Mouse (Mus musculus) forebrain, postnatal 0 days (tissue): ENCODE results near the gene Ttc24. TPM values are rescaled to one million over a fixed set of nuclear protein-coding genes. Genes with fewer than 3 reads are reported as not detected.

ENCODE experiments used
- ATAC-seq: fragments of 200-750 bp; cut with Nextera tagmentation; 2 replicates; pipeline ENCODE4 v1.8.0; 2017; ENCODE audit warnings: mild to moderate bottlenecking, moderate library complexity
- DNase-seq: peaks from one replicate; pipeline ENCODE4 v3.0.0-alpha.2; 2015
- H3K27ac ChIP-seq: fragments of 300-500 bp; sonication (generic); 2 replicates; pipeline ENCODE4 v1.5.1; 2014; ENCODE audit warnings: low read depth, mild to moderate bottlenecking, antibody characterized with exemption, low read length, moderate library complexity, mixed read lengths
- H3K27me3 ChIP-seq: fragments of 300-500 bp; sonication (generic); 2 replicates; pipeline ENCODE4 v1.6.1; 2014; ENCODE audit warnings: mild to moderate bottlenecking, low read length, mixed read lengths; ENCODE audit not compliant: insufficient read depth
- H3K36me3 ChIP-seq: fragments of 300-500 bp; sonication (generic); 2 replicates; pipeline ENCODE4 v1.6.1; 2014; ENCODE audit warnings: mild to moderate bottlenecking, moderate library complexity; ENCODE audit not compliant: insufficient read depth
- H3K4me1 ChIP-seq: fragments of 300-500 bp; sonication (generic); 2 replicates; pipeline ENCODE4 v1.6.1; 2014; ENCODE audit warnings: antibody characterized with exemption; ENCODE audit not compliant: insufficient read depth
- H3K4me2 ChIP-seq: fragments of 300-500 bp; sonication (generic); 2 replicates; pipeline ENCODE4 v1.6.1; 2014; ENCODE audit warnings: low read depth, mild to moderate bottlenecking, moderate library complexity
- H3K4me3 ChIP-seq: fragments of 300-500 bp; sonication (generic); 2 replicates; pipeline ENCODE4 v1.5.1; 2014; ENCODE audit warnings: low read depth, low read length, mixed read lengths
- H3K9ac ChIP-seq: fragments of 300-500 bp; sonication (generic); 2 replicates; pipeline ENCODE4 v1.6.1; 2014; ENCODE audit warnings: mild to moderate bottlenecking
- H3K9me3 ChIP-seq: fragments of 300-500 bp; sonication (generic); 2 replicates; pipeline ENCODE4 v1.6.1; 2016; ENCODE audit warnings: low read length
- CTCF ChIP-seq: sonication (generic); IDR thresholded peaks from 2 replicates; pipeline ENCODE4 v1.5.1; 2016; ENCODE audit warnings: antibody characterized with exemption, control low read depth, low read depth
- WGBS: fragments of 180-500 bp; shearing (Covaris S2); extraction: QIAGEN DNeasy Blood & Tissue Kit; methylation state at CpG from one replicate; pipeline ENCODE4 v1.1.7; 2014; 5-methylcytosine and 5-hydroxymethylcytosine counted together
- polyA plus RNA-seq: library from polyadenylated mRNA; unstranded; fragments of >200 nt; fragmentation: Nextera tagmentation; extraction: Ambion mirVana; gene quantifications from 2 replicates; pipeline ENCODE4 v1.2.1, GENCODE M21; 2015
- total RNA-seq: library from RNA; depleted of rRNA; stranded (reverse); fragments of >200 nt; gene quantifications from 2 replicates; pipeline ENCODE4 v1.2.3, GENCODE M21; 2014; rRNA removed

The Ttc24 gene
- total and polyA plus RNA-seq, 2 experiments from 2014 or later: 0.05 TPM; not detected in 1

- Histone ChIP-seq H3K27ac (no peak overlapping the region), H3K36me3 (no peaks in the 10 kb centered on the region), H3K9me3 (no peaks in the 10 kb centered on the region), H3K4me2 (no peak overlapping the region), H3K9ac (no peak overlapping the region), H3K4me1 (no peaks in the 10 kb centered on the region), H3K4me3 (no peak overlapping the region), H3K27me3 (no peaks in the 10 kb centered on the region)
- 22% methylated on average over 19 of the region's 19 CpGs for WGBS
- no peak for TF ChIP-seq CTCF
- no peak for DNase-seq
- ATAC-seq: no peak
These were observed 47.3 kb downstream of the Ttc24 start for GRCm38 (mm10) chr3:88030608-88031395.

DNA sequence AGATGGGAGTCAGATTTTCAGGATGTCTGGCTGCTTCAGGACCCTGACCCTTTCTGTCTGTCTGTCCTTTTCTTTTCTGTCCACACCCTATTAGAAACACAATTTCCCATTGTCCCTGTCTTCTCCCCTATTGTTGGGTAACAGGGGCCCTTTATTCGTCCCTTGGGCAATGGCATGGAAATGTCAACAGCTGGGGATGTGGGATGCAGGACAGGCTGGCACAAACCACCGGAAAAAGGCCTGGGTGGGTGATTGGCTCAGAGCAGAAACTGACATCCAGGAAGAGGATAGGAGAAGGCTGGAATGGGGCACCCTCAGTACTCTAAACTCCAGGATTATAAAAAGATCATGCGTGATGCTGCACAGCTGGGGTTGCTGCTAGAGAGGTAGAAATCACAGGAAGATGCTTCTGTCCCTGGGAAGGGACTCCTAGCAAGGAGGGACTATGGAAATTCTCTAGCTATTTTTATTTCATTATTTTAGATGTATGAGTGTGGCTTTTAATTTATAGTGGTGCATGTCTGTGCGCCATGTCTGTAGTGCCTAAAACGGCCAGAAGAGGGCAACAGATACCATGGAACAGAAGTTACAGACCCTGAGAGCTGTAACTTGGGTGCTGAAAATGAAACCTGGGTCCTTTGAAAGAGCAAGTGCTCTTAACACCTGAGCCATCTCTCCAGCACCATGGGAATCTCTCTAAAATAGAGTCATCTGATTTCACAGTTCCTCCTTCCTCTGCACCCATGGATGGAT lies 50.5 kb downstream of the Ttc24 start, which contains the start of gene Hapln2:
TSS of gene Hapln2 (minus strand) at position 150 of the 753 bp plus-strand sequence.
- TF ChIP-seq CTCF: peak; percentile 45

DNA sequence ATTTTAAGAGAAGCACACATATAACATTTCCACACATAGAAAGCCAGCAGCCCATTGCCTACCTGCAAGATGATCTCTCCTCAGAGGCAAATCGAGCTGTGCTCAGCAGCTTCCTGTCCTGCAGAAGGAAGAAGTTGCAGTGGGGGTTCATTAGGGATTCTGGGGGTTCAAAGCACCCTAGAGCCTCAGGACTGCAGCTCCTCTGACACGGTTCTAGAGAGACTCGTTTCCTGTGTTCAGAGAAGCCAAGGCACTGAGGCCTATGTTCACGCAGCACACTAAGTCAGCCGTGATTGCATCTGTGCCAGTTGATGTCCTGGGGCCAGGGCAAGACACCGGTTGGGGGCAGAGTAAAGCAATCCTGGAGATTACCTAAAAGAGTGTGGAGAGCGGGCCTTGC lies 51.3 kb downstream of the Ttc24 start:
- Histone ChIP-seq H3K27me3 (peaks cover 36% of the 10 kb centered on the region), H3K27ac (no peak overlapping the region), H3K36me3 (no peaks in the 10 kb centered on the region), H3K4me3 (no peak overlapping the region), H3K9me3 (no peaks in the 10 kb centered on the region), H3K4me2 (no peak overlapping the region), H3K9ac (no peak overlapping the region), H3K4me1 (peaks cover 4% of the 10 kb centered on the region; the same call in 1 of the 2 replicates)
- 57% methylated on average over 7 of the region's 7 CpGs for WGBS
- TF ChIP-seq CTCF: no peak
- DNase-seq (no peak), ATAC-seq (no peak)

More for the DNA sequence above, 50.5 kb downstream of the Ttc24 start, which contains the start of gene Hapln2:
- Histone ChIP-seq H3K4me2 (no peak within 1 kb of the TSS), H3K36me3 (no peaks in the 10 kb centered on the region), H3K27me3 (peaks cover 30% of the 10 kb centered on the region), H3K4me1 (peaks cover 4% of the 10 kb centered on the region; the same call in 1 of the 2 replicates), H3K9me3 (no peaks in the 10 kb centered on the region), H3K4me3 (no peak within 1 kb of the TSS), H3K9ac (no peak within 1 kb of the TSS), H3K27ac (no peak within 1 kb of the TSS)
- DNase-seq (no peak), ATAC-seq (no peak)
- WGBS: 43% methylated on average over 5 of the region's 5 CpGs

DNA sequence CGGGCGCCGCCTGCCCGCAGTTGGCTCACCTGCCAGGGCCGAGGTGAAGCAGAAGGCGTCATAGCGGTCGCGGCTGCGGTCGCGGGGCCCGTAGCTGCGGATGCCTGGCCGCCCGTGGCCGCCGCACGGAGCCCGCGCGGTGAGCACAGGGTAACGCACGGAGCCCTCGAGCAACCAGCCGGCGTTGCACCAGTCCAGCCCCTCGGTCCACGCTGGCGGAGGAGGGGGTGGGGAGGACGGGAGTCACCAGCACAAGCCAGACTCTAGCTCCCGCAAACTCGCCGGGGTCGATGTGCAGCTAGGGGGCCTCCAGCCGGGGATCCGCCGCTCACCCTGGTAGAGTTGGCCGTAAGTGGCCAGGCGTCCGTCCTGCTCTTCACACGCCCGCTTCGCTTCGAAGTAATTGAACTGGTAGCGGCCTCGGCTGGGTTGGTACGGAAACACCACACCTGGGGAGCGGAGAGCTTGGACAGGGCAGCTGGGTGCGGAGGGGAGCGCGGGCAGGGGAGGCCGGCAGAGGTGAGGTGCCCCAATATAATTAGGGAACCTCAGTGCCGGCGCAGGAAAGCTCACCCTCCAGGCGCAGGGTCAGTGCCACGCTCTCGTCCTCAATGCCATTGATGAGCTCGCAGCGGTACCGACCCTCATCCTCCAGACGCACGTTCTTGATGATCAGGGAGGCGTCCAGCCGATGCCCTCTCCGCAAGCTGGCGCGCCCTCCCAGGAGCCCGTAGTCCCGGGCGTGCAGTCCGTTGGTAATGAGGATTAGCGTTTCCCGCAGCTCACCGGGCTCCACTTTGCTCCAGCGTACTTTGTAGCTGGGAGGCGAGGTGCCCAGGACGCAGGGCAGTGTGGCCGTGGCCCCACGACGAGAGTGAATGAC lies 54.7 kb downstream of the Ttc24 start:
- WGBS: under 1% methylated on average over 81 of the region's 81 CpGs
- H3K27ac ChIP-seq: no peak overlapping the region
- H3K27me3 ChIP-seq: peaks cover 57% of the 10 kb centered on the region

DNA sequence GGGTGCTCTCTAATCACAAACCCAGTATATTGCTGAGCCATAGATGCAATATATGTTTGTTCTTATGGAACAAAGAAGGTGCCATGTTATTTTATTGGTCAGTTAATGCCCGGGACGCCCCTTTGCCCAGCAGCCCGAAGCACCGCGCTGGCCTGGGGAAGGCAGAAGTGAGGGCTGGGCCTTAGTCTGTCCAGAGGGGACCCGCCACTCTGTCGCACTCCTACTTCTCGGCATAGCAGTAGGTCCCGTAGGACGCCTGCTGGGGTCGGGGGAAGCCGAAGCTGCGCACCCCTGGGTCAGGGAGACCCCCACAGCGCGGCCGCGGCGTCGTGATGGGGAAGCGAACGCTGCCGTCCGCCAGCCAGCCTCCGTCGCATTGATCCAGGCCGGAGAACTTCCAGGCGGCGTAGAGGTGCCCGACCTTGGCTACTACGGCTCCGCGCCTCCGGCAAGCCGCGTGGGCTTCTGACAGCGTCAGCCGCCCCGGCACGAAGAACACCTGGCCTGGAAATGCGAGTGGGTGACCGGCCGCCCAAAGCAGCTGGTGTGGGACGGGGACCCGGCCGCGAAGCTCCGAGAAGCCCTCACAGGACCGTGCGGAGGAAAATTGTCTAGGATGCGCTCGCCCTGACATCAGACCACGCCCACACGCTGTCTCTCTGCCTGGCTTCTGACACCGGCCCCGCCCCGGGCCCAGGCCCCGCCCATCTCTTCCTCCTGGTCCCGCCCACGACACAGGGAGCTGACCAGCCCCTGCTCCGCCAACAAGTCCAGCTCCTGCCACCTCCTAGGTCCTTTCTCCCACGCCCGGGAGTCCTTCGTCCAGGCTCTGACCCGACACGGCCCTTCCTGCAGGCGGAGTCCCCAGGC lies 55.5 kb downstream of the Ttc24 start:
- DNase-seq (peak; percentile 65), ATAC-seq (peak; percentile 82)
- peak overlapping the region; percentile 48 for H3K9ac ChIP-seq
- TF ChIP-seq CTCF: no peak
- no peaks in the 10 kb centered on the region for H3K36me3 ChIP-seq
- WGBS: 3% methylated on average over 66 of the region's 66 CpGs
- peak overlapping the region; percentile 94 for H3K4me2 ChIP-seq
- no peaks in the 10 kb centered on the region for H3K9me3 ChIP-seq
- H3K27me3 ChIP-seq: peaks cover 57% of the 10 kb centered on the region
- peak overlapping the region; percentile 56 for H3K4me3 ChIP-seq
- peaks cover 4% of the 10 kb centered on the region; the same call in 1 of the 2 replicates for H3K4me1 ChIP-seq
- H3K27ac ChIP-seq: no peak overlapping the region

More for the DNA sequence above, 54.7 kb downstream of the Ttc24 start:
- peak overlapping the region; percentile 56 for H3K4me3 ChIP-seq
- peak overlapping the region; percentile 94 for H3K4me2 ChIP-seq
- H3K9me3 ChIP-seq: no peaks in the 10 kb centered on the region
- DNase-seq (peak; percentile 14), ATAC-seq (peak; percentile 83)
- TF ChIP-seq CTCF: peak; percentile 24
- H3K4me1 ChIP-seq: peaks cover 4% of the 10 kb centered on the region; the same call in 1 of the 2 replicates
- H3K9ac ChIP-seq: peak overlapping the region; percentile 48
- H3K36me3 ChIP-seq: no peaks in the 10 kb centered on the region

Other genes starting within 250 kb of the Ttc24 start
- not detected in 2 replicates for gene Sh2d2a, start 231.5 kb downstream of the Ttc24 start, total RNA-seq
- not detected in 2 replicates for gene Sh2d2a, start 231.5 kb downstream of the Ttc24 start, polyA plus RNA-seq
- 74.2 and 77.1 TPM in 2 replicates for gene Prcc, start 192.7 kb downstream of the Ttc24 start, total RNA-seq
- 20.6 and 23.0 TPM in 2 replicates for gene Prcc, start 192.7 kb downstream of the Ttc24 start, polyA plus RNA-seq
- 116 and 121 TPM in 2 replicates for gene Hdgf, start 172.0 kb downstream of the Ttc24 start, total RNA-seq
- 147 and 160 TPM in 2 replicates for gene Hdgf, start 172.0 kb downstream of the Ttc24 start, polyA plus RNA-seq
- 47.0 and 68.4 TPM in 2 replicates for gene Mrpl24, start 158.8 kb downstream of the Ttc24 start, total RNA-seq
- gene Mrpl24, start 158.8 kb downstream of the Ttc24 start, polyA plus RNA-seq: 43.4 and 45.7 TPM in 2 replicates
- gene Isg20l2, start 148.0 kb downstream of the Ttc24 start, total RNA-seq: 29.1 and 31.9 TPM in 2 replicates
- 16.1 and 19.3 TPM in 2 replicates for gene Isg20l2, start 148.0 kb downstream of the Ttc24 start, polyA plus RNA-seq
- gene Rrnad1, start 147.6 kb downstream of the Ttc24 start, total RNA-seq: 19.3 and 31.8 TPM in 2 replicates
- 10.9 and 15.6 TPM in 2 replicates for gene Rrnad1, start 147.6 kb downstream of the Ttc24 start, polyA plus RNA-seq
- gene Crabp2, start 129.6 kb downstream of the Ttc24 start, total RNA-seq: 16.8 and 17.4 TPM in 2 replicates
- gene Crabp2, start 129.6 kb downstream of the Ttc24 start, polyA plus RNA-seq: 24.7 and 28.1 TPM in 2 replicates
- gene Nes, start 107.2 kb downstream of the Ttc24 start, total RNA-seq: 32.4 and 39.2 TPM in 2 replicates
- gene Nes, start 107.2 kb downstream of the Ttc24 start, polyA plus RNA-seq: 14.5 and 17.9 TPM in 2 replicates
- gene Bcan, start 78.1 kb downstream of the Ttc24 start, total RNA-seq: 140 and 146 TPM in 2 replicates
- gene Bcan, start 78.1 kb downstream of the Ttc24 start, polyA plus RNA-seq: 99.1 and 133 TPM in 2 replicates
- 0.38 and 0.92 TPM in 2 replicates for gene Hapln2, start 50.7 kb downstream of the Ttc24 start, total RNA-seq
- gene Hapln2, start 50.7 kb downstream of the Ttc24 start, polyA plus RNA-seq: 0.31 and 0.69 TPM in 2 replicates
- 9.8 and 10.6 TPM in 2 replicates for gene Gpatch4, start 35.2 kb downstream of the Ttc24 start, total RNA-seq
- gene Gpatch4, start 35.2 kb downstream of the Ttc24 start, polyA plus RNA-seq: 34.6 and 35.5 TPM in 2 replicates
- 78.9 and 81.6 TPM in 2 replicates for gene Naxe, start 19.8 kb downstream of the Ttc24 start, total RNA-seq
- gene Naxe, start 19.8 kb downstream of the Ttc24 start, polyA plus RNA-seq: 161 and 170 TPM in 2 replicates
- 3.1 and 6.8 TPM in 2 replicates for gene Iqgap3, start 3.7 kb upstream of the Ttc24 start, total RNA-seq
- gene Iqgap3, start 3.7 kb upstream of the Ttc24 start, polyA plus RNA-seq: 1.6 and 2.0 TPM in 2 replicates
- gene Mef2d, start 64.1 kb upstream of the Ttc24 start, total RNA-seq: 45.0 and 53.0 TPM in 2 replicates
- gene Mef2d, start 64.1 kb upstream of the Ttc24 start, polyA plus RNA-seq: 30.9 and 34.0 TPM in 2 replicates
- gene Rhbg, start 176.4 kb upstream of the Ttc24 start, total RNA-seq: 0.19 TPM in 1 of 2 replicates, not detected in the other
- gene Rhbg, start 176.4 kb upstream of the Ttc24 start, polyA plus RNA-seq: 0.21 and 0.25 TPM in 2 replicates
- 0.69 TPM in 1 of 2 replicates, not detected in the other for gene Gm38392, start 208.9 kb upstream of the Ttc24 start, total RNA-seq
- gene Gm38392, start 208.9 kb upstream of the Ttc24 start, polyA plus RNA-seq: 0.16 TPM in 1 of 2 replicates, not detected in the other
- 1.2 and 5.0 TPM in 2 replicates for gene Tsacc, start 218.7 kb upstream of the Ttc24 start, total RNA-seq
- gene Tsacc, start 218.7 kb upstream of the Ttc24 start, polyA plus RNA-seq: 11.9 and 12.0 TPM in 2 replicates
- gene Cct3, start 218.8 kb upstream of the Ttc24 start, total RNA-seq: 373 and 393 TPM in 2 replicates
- gene Cct3, start 218.8 kb upstream of the Ttc24 start, polyA plus RNA-seq: 440 and 452 TPM in 2 replicates
- gene Glmp, start 246.7 kb upstream of the Ttc24 start, total RNA-seq: 44.8 and 55.2 TPM in 2 replicates
- gene Glmp, start 246.7 kb upstream of the Ttc24 start, polyA plus RNA-seq: 118 and 125 TPM in 2 replicates